Mouse (Mus musculus): ENCODE results near the gene Mrpl14.

DNA sequence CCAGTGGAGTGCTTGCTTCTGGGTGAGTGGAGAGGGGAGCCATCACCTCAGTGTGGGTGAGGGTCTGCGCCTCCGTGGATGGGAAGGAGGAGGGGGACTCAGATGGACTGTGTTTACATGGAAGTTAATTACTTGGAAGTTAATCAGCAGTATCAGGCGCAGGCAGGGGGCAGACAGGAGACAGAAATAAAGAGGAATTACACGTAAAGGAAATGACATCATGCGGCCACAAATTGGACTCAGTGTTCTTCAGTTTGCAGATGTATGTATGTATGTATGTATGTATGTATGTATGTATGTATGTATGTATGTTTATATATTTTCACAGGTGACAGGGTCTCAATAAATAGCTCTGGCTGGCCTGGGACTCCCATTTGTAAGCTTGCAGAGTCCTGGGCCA lies 20.7 kb downstream of the Mrpl14 start:
- no peak for TF ChIP-seq CTCF (IDR thresholded peaks at IDR 0.05; ENCODE audit: low read depth)
- no peak for TF ChIP-seq EP300 (IDR thresholded peaks at IDR 0.05; ENCODE audit: low read depth)
